Mouse (Mus musculus) adrenal gland, postnatal 4 days (tissue): ENCODE data around the gene Frmpd1. TPM values are rescaled to one million over a fixed set of nuclear protein-coding genes. Genes with fewer than 3 reads are reported as not detected.

Experiments used
- DNase-seq, 2 experiments: peaks; one replicate each; pipeline ENCODE4 v3.0.0; 2021 to 2022; ENCODE audit warnings: low spot score in 2 of 2, mixed read lengths in 2 of 2
- total RNA-seq, 2 experiments: library from RNA; stranded (reverse); gene quantifications; 2 replicates each; pipeline ENCODE4 v1.2.3; 2021

Gene Frmpd1
- total RNA-seq, 2 experiments from 2014 or later, result 8.2 to 10.3 TPM

DNA sequence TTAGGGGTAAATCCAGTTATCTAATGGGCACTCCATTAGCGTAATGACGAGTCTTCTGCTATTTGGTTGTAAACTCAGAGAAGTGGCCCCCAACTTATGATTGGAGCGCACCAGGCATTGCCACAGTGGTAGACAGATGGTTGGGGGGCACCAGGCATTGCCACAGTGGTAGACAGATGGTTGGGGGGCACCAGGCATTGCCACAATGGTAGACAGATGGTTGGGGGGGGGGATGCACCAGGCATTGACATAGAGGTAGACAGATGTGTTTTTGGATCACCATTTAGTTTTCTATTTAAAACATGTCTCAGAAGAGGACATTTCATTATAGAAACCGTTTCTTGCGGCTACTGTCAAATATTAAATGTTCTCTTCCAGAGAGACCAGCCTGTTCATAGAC lies 53.6 kb downstream of the Frmpd1 start:
- DNase-seq, result no peak

DNA sequence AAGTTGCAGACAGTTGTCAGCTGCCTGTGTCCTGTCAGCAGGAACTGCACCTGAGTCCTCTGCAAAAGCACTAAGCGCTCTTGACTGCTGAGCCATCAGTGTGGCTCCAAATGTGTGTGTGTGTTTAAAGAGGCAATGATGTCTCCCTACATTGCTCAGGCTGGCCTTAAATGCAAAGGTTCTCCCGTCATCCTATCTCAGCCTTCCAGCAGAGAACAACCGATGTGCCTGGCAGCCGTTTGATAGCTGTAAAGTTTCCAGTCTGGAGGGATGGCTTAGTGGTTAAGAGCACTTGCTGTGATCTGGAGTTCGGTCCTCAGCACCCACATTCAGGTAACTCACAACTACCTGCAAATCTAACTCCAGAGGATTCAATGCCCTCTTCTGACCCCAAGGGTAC lies 56.7 kb downstream of the Frmpd1 start:
- DNase-seq, result no peak

DNA sequence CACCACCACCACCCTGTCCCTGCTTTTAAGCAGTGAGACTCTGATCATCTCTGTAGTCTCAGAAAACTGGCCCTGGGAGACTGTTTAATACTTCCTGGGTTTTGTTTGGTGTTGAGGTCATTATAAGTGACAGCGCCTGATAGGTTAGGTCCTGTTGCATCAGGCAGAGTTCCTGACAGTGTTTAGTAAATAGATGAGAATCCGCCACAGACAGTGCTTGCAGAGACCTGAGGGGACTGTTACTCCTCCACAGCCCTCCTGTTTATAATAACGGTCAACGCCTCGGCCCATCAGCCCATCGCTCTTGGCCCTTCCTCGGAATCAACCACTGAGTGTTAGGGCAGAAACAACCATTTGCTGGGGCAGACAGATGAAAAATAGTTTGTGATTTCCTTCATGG lies 57.5 kb downstream of the Frmpd1 start:
- no peak for DNase-seq

DNA sequence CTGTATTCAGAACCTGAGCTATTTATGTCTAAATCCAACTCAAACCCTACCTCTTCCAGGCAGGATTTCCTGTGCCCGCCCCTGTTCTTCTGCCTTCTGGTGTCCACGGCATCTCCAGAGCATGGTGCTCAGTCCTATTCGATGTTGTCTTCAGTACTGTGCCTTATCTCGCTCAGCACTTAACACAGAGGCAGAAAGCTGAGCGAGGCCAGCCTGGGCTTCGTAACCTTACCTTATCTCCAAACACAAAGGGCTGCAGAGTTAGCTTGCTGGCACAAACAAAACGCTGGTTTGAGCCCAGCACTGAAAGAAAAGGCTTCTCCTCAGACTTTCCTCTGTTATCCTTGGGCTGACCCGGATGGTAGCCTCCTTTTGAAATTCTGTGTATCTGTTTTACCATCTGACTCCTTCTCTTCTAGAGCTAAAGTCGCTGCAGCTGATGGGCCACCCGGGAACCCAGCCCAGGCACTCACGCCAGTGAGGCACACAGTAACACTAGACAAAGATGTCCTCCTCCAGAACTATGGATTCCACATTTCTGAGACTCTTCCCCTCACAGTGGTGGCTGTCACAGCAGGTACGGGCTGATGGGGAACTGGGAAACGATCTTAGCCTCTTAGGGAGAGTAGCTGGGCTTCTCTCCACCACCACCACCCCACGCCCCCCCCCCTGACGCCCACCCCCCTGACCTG lies 58.7 kb downstream of the Frmpd1 start:
- DNase-seq, result no peak

DNA sequence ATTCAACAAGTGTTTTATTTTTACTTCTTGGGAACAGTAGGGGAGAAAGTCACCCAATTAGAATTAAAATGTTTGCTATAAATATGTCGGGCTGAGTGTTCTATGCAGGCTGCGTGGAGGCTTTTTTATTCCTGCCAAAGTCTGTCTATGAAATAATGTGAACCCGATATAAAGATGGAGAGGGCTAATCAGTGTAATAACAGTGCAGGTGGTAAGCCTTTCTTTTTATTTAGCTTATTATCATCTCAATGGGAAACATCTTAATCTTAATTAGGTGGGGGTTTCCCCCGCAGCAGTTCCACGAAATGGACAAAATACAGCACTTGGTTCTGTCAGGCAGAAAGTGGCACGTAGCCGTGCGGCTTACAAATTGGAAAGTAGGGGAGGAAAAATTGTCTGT lies 66.6 kb downstream of the Frmpd1 start:
- no peak for DNase-seq

DNA sequence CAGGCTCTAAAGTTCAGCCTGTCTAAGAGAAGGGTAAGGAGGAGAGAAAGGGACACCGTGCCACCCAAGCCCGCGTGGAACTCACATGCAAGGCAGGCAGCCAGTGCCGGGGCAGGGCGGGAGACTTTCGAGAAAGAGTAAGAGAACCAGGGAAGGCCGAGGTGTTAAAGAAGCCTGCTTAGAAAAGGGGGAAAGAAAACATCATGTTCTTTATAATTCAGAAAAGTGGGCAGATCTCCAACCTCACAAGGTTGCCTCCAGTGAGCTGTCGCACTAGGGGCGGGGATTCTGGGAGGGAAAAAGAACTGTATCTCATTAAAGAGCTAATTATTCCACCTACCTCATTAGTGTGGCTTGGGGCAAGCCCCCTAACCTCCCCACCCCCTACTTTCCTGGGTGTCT lies 68.2 kb downstream of the Frmpd1 start:
- no peak for DNase-seq

DNA sequence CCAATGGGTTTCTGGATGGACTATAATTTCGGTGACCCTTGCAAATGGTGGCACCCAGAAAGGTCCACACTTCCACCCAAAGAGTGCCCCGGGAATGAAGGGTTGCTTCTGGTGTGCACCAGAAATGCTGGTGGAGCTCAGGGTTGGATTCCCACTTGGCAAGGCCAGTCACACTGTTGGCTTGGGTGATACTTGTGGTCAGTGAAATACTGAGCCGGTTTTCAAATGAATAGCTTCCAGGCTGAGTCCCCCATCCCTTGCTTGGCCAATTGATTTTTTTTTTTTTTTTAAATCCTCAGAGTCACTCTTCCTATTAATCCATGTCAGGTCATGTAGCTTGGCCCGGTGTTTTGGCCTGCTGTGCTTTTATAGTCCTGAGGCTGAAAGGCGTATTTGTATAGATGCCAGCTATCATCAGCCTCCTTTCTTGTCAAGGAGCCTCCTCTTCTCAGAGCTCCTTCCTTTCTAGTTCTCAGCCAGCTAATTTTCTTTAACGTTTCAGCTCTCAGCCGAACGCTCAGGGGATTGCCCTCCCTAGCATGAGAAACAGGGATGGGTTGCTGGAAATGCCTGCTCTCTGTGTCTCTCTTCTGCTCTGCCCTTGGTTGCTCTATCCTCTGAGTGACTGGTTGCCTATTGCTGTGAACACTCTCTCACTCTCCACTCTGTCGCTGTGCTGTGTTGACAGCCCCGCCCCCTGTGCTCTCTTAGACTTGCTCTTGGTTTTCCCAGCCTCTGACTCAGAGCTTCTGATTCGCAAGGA lies 69.3 kb downstream of the Frmpd1 start:
- no peak for DNase-seq

DNA sequence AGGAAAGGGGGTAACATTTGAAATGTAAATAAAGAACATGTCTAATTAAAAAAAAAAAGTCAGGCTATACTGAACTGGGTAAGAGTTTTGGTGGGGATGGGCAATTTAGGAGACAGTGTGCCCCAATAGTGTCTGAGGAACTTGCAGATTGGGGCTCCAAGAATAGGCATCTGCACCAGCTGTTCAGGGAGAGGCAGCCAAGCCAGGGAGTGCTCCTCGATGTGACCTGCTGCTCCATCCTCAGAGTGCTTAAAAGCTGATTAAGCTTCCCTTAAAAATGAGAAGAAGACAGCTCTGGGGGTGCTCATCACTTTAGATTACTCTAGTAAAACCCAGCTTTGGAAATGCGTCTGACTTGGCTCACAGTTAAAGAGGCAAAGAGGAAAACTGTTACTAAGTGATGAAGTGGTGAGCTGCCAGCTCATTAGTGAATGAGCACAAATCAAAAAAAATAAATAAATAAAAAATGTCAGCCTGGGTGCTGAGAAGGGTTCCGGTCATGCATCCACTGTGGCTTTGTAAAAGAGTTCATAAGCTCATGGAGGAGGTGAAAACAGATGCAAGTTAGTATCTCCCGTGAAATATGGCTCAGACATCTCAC lies 74.7 kb downstream of the Frmpd1 start:
- DNase-seq, result no peak

DNA sequence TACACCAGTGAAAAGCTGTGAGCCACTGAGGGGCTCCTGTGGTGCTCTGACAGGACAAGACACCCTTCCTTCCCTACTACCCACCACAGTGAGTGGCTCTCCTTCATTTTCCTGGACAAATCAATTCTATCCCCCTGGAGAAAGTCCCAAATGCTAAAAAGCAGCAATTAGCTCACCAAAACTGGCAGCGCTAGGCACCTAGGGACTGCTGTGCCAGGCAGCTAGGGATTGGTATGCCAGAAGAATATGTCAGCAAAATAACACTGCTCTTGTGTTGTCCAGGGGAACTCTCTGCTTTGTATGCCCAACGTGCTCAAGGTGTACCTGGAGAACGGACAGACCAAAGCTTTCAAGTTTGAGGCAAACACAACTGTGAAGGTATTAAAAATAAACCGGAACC lies 76.9 kb downstream of the Frmpd1 start:
- DNase-seq, result no peak

DNA sequence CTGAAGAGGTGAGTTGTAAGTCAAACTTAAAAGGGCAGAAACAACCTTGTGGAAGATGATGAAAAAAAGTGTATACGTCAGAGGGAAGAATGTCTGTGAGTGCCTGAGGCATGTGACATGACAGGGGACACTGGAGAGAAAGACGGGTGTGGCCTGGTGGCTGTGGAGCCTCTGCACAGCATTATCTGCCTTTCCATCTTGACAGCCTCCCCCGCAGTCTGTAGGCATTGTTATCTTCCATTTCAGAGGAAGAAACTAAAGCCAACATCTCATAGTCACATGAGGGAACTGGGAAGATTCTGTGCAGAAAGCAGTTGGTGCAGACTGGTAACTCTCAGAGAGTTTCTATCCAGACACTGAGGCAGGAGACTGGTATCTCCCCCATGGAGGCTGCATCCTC lies 83.2 kb downstream of the Frmpd1 start:
- DNase-seq, result no peak

DNA sequence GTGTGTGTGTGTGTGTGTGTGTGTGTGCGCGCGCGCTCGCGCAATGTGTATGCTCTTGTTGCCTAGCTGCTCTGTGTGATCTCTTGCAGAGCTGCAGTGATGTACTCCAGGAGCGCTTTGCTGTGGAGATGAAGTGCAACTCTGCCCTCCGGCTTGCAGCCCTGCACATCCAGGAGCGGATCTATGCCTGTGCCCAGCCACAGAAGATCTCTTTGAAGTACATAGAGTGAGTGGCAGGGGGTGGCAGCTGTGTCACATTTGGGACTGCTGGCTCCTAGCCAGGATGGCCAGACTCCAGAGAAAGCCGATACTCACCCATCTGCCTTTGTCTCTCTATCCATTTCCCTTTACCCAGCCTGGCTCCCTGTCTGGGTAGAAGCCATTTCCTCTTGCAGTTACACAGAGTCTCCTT lies 86.4 kb downstream of the Frmpd1 start:
- DNase-seq, result no peak

DNA sequence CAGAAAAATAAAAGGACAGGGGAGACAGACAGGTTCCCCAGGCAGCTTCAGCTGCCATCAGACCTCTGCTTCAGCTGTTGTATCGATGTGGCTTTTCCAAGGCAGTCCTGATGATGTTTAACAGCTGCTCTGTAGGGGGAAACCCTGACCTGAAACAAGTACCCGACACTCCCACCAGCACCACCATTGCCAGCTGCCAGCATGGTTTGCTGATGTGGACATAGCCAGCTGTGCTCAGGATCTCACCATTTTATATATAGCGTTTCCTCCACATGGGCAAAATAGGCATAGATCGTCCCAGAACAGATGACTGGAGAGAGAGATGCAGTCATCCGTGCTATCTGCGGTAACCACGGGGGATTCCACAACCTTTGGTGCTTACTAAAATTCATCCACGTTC lies 91.1 kb downstream of the Frmpd1 start:
- DNase-seq, result no peak

DNA sequence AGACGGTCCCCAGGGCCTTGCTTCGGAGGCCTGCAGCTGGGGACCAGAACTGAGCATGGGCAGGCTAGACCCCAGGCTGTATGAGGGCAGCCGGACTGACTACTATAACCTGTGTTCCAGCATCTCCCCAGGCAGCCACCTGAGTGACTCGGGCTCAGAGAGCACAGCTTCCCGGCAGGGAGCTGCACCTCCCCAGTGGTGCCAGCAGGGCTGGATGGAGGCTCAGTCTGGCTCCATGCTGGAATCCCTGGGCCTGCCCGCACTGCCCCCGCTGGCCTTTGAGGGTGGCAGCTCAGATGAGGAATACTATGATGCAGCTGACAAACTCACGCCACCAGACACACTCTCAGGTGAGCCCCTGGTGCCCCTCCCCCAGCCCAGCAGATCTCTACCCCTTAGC lies 94.6 kb downstream of the Frmpd1 start:
- DNase-seq, result no peak

DNA sequence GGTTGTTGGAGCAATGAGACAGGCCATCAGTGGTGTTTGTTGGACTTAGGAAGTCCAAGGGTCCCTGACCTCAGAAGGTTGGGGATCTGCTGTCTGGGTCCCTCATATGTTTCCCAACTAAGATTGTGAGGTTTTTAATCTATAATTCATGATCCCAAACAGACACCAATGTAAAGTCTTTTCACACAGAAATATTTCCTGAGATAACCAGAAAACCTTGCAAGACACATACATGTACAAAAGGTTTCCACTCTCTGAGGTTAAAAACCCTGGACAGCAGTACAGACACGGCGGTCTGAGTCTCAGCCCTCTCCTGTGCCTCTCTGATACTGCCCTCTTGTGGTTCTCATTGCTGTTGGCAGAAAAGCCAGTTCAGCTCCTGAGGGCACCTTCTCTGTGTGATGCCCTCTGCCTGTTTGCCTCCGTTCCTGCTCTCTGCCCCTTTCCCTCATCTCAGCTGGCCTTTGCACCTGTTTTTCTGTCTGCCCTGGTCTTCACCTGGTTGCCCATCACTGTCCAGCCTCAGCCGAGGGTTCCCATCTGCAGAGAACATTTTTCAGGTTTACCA lies 95.4 kb downstream of the Frmpd1 start:
- peak in 1 of 2 experiments; percentile 37 for DNase-seq

DNA sequence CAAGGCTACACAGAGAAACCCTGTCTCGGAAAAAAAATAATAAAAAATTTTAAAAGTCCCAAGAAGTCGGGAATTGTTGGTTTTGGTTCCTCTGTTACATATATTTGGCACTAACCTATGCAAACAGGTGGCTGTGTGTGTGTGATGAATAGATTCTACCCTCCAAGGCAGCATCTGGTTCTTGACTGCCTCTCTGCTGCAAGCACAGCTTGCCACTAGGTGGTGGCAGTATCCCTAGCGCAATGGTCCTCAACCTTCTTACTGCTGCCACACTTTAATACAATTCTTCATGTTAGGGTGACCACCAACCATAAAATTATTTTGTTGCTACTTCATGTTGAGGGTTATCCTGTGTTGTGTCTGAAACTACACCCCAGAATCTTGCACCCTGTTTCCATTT lies 101.6 kb downstream of the Frmpd1 start:
- no peak for DNase-seq

DNA sequence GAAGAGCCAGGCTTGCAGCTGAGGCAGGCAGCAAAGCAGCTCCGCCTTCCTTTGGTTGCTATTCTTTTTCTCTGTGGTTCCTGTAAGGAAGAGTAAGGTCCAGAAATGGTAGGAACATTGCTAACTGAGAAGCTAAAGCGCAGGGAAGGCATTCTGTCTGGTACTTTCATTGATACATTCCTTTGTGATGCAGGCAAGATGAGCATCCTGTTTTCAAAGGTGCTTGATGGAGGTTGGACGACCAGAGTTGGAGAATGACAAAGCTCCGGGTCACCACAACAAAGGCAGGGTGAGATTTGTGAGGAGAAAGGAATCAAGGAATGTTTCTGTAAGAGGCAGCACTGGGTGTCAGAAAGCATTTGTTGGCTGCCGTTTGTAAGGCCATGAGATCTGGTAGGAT lies 103.2 kb downstream of the Frmpd1 start:
- DNase-seq, result no peak

DNA sequence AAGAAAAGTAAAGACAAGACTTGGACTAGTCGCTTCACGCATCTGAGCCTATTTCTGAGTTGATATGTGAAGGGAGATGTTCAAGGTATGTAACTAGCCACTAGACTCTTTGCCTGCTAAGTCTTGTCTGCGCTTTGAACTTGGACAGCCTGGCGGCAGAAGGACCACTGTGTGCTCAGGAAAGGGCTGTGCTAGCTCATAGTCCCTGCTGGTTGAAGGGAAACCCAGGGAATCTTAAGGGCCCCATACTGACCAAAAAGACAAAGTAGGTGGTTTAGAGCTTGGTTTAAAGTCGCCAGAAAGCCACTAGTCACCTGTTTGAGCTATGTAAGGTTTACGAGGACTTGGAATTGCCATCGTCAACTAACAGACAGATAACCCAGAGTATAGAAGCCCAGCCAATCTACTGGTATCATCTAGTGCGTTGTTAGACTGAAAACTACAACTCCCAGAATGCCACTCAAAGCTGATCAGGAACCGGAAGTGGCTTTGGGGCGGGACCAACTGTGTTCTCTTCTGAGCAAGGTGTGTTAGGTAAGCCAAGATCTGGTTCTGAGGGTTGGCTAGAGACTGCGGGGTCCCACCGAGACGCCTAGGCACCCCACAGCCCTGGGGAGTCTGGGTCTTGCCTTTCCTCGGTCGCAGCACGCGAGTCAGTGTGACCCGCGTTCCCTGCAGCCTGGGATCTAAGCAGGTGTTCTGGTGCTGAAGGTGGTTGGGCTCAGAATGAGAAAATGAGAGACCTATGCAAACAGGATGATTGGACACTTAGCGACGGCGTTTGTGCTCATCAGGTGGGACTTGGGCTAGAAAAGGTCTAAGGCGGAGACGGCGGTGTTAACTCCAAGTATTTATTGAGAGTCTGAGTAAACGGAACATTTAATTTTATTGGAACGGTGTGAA lies 112.2 kb downstream of the Frmpd1 start, which contains the start of gene Trmt10b:
Gene Trmt10b (plus strand): TSS at position 466 of the 903 bp plus-strand sequence.
- DNase-seq, result no peak

DNA sequence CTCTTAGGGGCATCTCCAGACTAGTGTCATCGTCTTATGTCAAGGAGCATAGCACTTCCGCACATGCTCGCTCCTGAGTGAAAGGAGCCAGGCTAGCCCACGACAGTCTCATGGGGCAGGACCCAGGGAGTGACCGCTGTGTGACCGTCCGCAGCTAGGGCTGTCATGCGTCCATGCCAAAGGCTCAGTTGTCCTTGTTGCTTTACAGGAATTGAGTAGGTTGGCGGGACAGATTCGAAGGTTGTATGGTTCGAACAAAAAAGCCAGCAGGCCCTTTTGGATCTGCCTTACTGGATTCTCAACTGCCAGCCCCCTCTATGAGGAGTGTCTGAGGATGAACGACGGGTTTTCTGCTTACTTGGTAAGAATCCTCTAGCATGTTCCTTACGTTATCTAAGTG lies 120.9 kb downstream of the Frmpd1 start:
- DNase-seq, result no peak

DNA sequence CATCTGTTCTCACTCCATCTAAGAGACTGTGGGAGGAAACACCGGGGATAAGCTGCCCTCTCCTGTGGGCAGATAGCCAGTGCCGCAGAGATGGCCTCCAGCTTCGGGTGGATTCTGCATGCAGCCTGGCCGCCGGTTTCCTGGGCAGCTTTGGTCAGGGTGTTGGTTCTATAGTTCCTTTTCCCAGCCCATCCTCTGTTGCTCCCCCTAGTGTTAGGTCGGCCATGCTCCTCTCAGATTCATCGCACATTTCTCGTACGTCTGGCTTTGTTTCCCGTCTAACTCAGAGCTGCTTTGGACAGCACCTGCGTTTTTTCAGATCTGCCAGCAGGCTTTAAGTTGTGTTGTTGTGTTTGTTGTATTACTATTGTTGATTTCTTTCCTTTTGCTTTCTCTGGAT lies 123.4 kb downstream of the Frmpd1 start:
- no peak for DNase-seq

DNA sequence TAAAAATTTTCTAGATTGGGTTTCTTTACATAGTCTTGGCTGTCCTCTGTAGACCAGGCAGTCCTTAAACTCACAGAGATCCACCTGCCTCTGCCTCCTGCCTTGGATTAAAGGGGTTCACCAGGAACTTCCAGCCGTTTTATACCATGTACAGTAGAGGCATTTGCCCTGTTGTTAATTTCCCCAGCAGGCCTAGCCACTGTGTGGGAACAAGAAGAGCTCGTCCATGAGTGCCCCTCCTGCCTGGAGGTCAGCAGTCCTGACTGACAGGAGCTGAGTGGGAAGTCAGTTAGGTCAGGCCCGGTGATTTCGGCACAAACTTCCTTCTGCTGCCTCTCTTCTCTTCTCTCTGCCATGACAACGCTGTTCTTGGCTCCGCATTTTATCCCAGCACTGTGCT lies 123.9 kb downstream of the Frmpd1 start:
- DNase-seq, result no peak

DNA sequence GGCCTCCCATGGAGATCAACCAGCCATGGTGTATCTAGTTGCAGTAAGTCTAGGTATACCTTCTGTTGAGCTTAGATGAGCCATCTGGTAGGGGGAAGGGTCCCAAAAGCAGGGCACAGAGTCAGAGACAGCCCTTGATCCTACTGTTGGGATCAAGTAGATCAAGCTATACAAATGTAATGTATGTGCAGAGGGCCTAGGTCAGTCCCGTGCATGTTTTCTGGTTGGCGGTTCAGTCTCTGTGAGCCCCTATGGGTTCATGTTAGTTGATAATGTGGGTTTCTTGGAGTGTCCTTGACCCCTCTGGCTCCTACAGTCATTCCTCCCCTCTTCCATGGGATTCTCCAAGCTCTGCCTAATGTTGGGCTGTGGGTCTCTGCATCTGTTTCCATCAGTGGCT lies 126.4 kb downstream of the Frmpd1 start:
- no peak for DNase-seq
